In genomic region chr8:90817293-90817692, GRCm38 (mm10) we compare ENCODE assay signal across 25 mouse cellular contexts. TPM values are rescaled to one million over a fixed set of nuclear protein-coding genes. Genes with fewer than 3 reads are reported as not detected.
DNase-seq lines count a peak whose midpoint lies in the region; ATAC-seq and TF ChIP-seq lines count a peak whose summit lies in the region.
"Had no signal": no experiment of that assay in that cellular context is flagged by ENCODE, and none has a peak within 500 bp of the region (broad histone marks: within the 10 kb centered on the region; RNA-seq: fewer than 3 reads in every experiment).

Gm19935 (minus strand) TSS chr8:90817393.

- TF ChIP-seq CTCF in cerebellum, adult 2 months (IDR thresholded peaks at IDR 0.05; ENCODE audit: borderline replicate concordance, insufficient read depth, low read depth, low read length), result no peak
- TF ChIP-seq CTCF in testis, adult 2 months (IDR thresholded peaks at IDR 0.05; ENCODE audit: control insufficient read depth, insufficient read depth, insufficient replicate concordance, low read depth, low read length), result no peak

- H3K4me3 ChIP-seq in cerebellum, adult 2 months (replicated peaks; ENCODE audit: insufficient read depth, low read depth, low read length), result peak within 1 kb of the TSS; percentile 21
- H3K4me3 ChIP-seq in hindbrain, embryonic 13.5 days, result no peak within 1 kb of the TSS
- H3K4me3 ChIP-seq in hindbrain, embryonic 12.5 days, result no peak within 1 kb of the TSS
- H3K4me3 ChIP-seq in testis, adult 2 months (ENCODE audit: control insufficient read depth, low read depth, low read length), result peak within 1 kb of the TSS; percentile 83
- H3K4me3 ChIP-seq: heart, embryonic 13.5 days; intestine, embryonic 15.5 days; midbrain, embryonic 15.5 days had no signal

- DNase-seq in cerebellum, adult 2 months, result no peak
- no peak for DNase-seq in cerebellum, postnatal 25 days
- no peak for DNase-seq in testis, postnatal 14 days (ENCODE audit: low spot score)
- no peak for DNase-seq in retina, postnatal 1 day
- no peak for DNase-seq in kidney, adult 11 months
- DNase-seq: adrenal gland, postnatal 14 days; cerebellum, adult 11 months; cerebellum, postnatal 14 days; embryo, embryonic 11 days; heart, adult 11 months; heart, postnatal 36 days; kidney, postnatal 4 days; spleen, adult 18-20 months; thymus, adult 18-20 months had no signal

- ATAC-seq in hindbrain, embryonic 13.5 days (ENCODE audit: low FRiP score), result no peak
- no peak for ATAC-seq in hindbrain, embryonic 12.5 days (ENCODE audit: low FRiP score)
- ATAC-seq: activated CD4-positive, CD25-positive, alpha-beta regulatory T cell, adult 4 months; intestine, embryonic 15.5 days; midbrain, embryonic 15.5 days had no signal

- TF ChIP-seq POLR2A in cerebellum, adult 2 months (IDR thresholded peaks at IDR 0.05; ENCODE audit: borderline replicate concordance, insufficient read depth, low read length), result no peak
- TF ChIP-seq POLR2A in testis, adult 2 months (IDR thresholded peaks at IDR 0.05; ENCODE audit: control insufficient read depth, low read depth, low read length), result no peak

- no peaks in the 10 kb centered on the region for H3K27me3 ChIP-seq in cerebellum, adult 2 months (ENCODE audit: control insufficient read depth, insufficient read depth, low read length)
- H3K27me3 ChIP-seq in hindbrain, embryonic 13.5 days, result no peaks in the 10 kb centered on the region
- H3K27me3 ChIP-seq in hindbrain, embryonic 12.5 days, result no peaks in the 10 kb centered on the region
- no peaks in the 10 kb centered on the region for H3K27me3 ChIP-seq in testis, adult 2 months (ENCODE audit: control insufficient read depth, insufficient read depth, low read length)
- H3K27me3 ChIP-seq: heart, embryonic 13.5 days; intestine, embryonic 15.5 days; midbrain, embryonic 15.5 days had no signal

- no peaks in the 10 kb centered on the region for H3K9me3 ChIP-seq in hindbrain, embryonic 13.5 days
- H3K9me3 ChIP-seq in hindbrain, embryonic 12.5 days (replicated peaks), result no peaks in the 10 kb centered on the region
- H3K9me3 ChIP-seq: G1E; heart, embryonic 13.5 days; intestine, embryonic 15.5 days; midbrain, embryonic 15.5 days had no signal

- H3K36me3 ChIP-seq in hindbrain, embryonic 13.5 days, result no peaks in the 10 kb centered on the region
- H3K36me3 ChIP-seq in hindbrain, embryonic 12.5 days, result no peaks in the 10 kb centered on the region
- no peaks in the 10 kb centered on the region for H3K36me3 ChIP-seq in testis, adult 2 months (ENCODE audit: control insufficient read depth, insufficient read depth, low read length)
- H3K36me3 ChIP-seq: G1E; heart, embryonic 13.5 days; intestine, embryonic 15.5 days; midbrain, embryonic 15.5 days had no signal

- 81% methylated on average over 2 of the region's 2 CpGs for WGBS in cerebellum, adult 2 months
- whole genome bisulfite sequencing in hindbrain, embryonic 13.5 days, result 82% methylated on average over 2 of the region's 2 CpGs
- WGBS in hindbrain, embryonic 12.5 days, result 73% methylated on average over 2 of the region's 2 CpGs

- H3K27ac ChIP-seq in cerebellum, adult 2 months (ENCODE audit: insufficient read depth, low read length), result no peak within 1 kb of the TSS
- peak within 1 kb of the TSS; percentile 59; the same call in 1 of the 2 replicates for H3K27ac ChIP-seq in hindbrain, embryonic 13.5 days
- H3K27ac ChIP-seq in hindbrain, embryonic 12.5 days, result no peak within 1 kb of the TSS
- no peak within 1 kb of the TSS for H3K27ac ChIP-seq in testis, adult 2 months (ENCODE audit: control insufficient read depth, insufficient read depth, low read depth, low read length)
- H3K27ac ChIP-seq: heart, embryonic 13.5 days; intestine, embryonic 15.5 days; liver, embryonic 14.5 days; midbrain, embryonic 15.5 days had no signal

- no peaks in the 10 kb centered on the region for H3K4me1 ChIP-seq in cerebellum, adult 2 months (ENCODE audit: control insufficient read depth, insufficient read depth, low read length)
- peaks cover 23% of the 10 kb centered on the region for H3K4me1 ChIP-seq in hindbrain, embryonic 13.5 days (replicated peaks)
- H3K4me1 ChIP-seq in hindbrain, embryonic 12.5 days, result peaks cover 11% of the 10 kb centered on the region; the same call in 1 of the 2 replicates
- peaks cover 15% of the 10 kb centered on the region for H3K4me1 ChIP-seq in testis, adult 2 months (ENCODE audit: control insufficient read depth, insufficient read depth, low read length)
- H3K4me1 ChIP-seq: intestine, embryonic 15.5 days had no signal

- H3K9ac ChIP-seq in hindbrain, embryonic 13.5 days, result no peak within 1 kb of the TSS
- H3K9ac ChIP-seq in hindbrain, embryonic 12.5 days, result no peak within 1 kb of the TSS
- H3K9ac ChIP-seq: heart, embryonic 13.5 days; intestine, embryonic 15.5 days; liver, embryonic 14.5 days; midbrain, embryonic 15.5 days had no signal

- H3K4me2 ChIP-seq in hindbrain, embryonic 13.5 days, result 0 out of 2 replicates have a peak within 1 kb of the TSS, but pooled peaks have one; percentile 8
- H3K4me2 ChIP-seq in hindbrain, embryonic 12.5 days (replicated peaks), result no peak within 1 kb of the TSS
- H3K4me2 ChIP-seq: heart, embryonic 13.5 days; intestine, embryonic 15.5 days; midbrain, embryonic 15.5 days had no signal

RNA-seq across cellular contexts. Expression of gene Gm19935, which starts in this region (rescaled TPM):
- polyA plus RNA-seq in cerebellum, adult 2 months (2012; rRNA removed), result 7.3 and 9.9 TPM in 2 replicates
- 1.9 and 3.0 TPM in 2 replicates for polyA plus RNA-seq in hindbrain, embryonic 13.5 days (2015; fragmentation: Nextera tagmentation; extraction: Ambion mirVana)
- 0.96 and 1.5 TPM in 2 replicates for polyA plus RNA-seq in hindbrain, embryonic 12.5 days (2016; fragmentation: Nextera tagmentation; extraction: Ambion mirVana)
- 28.6 and 29.6 TPM in 2 replicates for polyA plus RNA-seq in testis, adult 2 months (2012; rRNA removed)
- polyA plus RNA-seq: activated CD4-positive, CD25-positive, alpha-beta regulatory T cell, adult 4 months; G1E; heart, embryonic 13.5 days; kidney, embryonic 14.5 days; limb, embryonic 14.5 days; liver, embryonic 14.5 days had no signal

Comparison
In these comparisons a context has a peak if more than half of its experiments do, and no peak if none do; other contexts are left out.
1. H3K4me3 ChIP-seq: peak in cerebellum, adult 2 months (single experiment) and testis, adult 2 months (single experiment); none in hindbrain, embryonic 13.5 days (single experiment) and hindbrain, embryonic 12.5 days (single experiment).